Mouse (Mus musculus) forebrain, embryonic 16.5 days (tissue): ENCODE measurements around the gene Fscn2. TPM values are rescaled to one million over a fixed set of nuclear protein-coding genes. Genes with fewer than 3 reads are reported as not detected.

Experiments used
- ATAC-seq: fragments of 200-750 bp; cut with Nextera tagmentation; 2 replicates; pipeline ENCODE4 v1.8.0; 2017; ENCODE audit warnings: mild to moderate bottlenecking, moderate library complexity
- H3K27ac ChIP-seq: fragments of 300-500 bp; sonication (generic); 2 replicates; pipeline ENCODE4 v1.5.1; 2014; ENCODE audit warnings: low read length, control low read depth
- H3K27me3 ChIP-seq: fragments of 300-500 bp; sonication (generic); replicated peaks from 2 replicates; pipeline ENCODE4 v1.6.1; 2014; ENCODE audit warnings: low read length; ENCODE audit not compliant: control insufficient read depth, insufficient read depth
- H3K36me3 ChIP-seq: fragments of 300-500 bp; sonication (generic); 2 replicates; pipeline ENCODE4 v1.6.1; 2014; ENCODE audit not compliant: control insufficient read depth, insufficient read depth
- H3K4me1 ChIP-seq: fragments of 300-500 bp; sonication (generic); replicated peaks from 2 replicates; pipeline ENCODE4 v1.6.1; 2014; ENCODE audit warnings: low read length; ENCODE audit not compliant: control insufficient read depth, insufficient read depth
- H3K4me2 ChIP-seq: fragments of 300-500 bp; sonication (generic); 2 replicates; pipeline ENCODE4 v1.6.1; 2014; ENCODE audit warnings: mild to moderate bottlenecking, low read length, control low read depth
- H3K4me3 ChIP-seq: fragments of 300-500 bp; sonication (generic); replicated peaks from 2 replicates; pipeline ENCODE4 v1.5.1; 2014; ENCODE audit warnings: mild to moderate bottlenecking, low read length, control low read depth
- H3K9ac ChIP-seq: fragments of 300-500 bp; sonication (generic); replicated peaks from 2 replicates; pipeline ENCODE4 v1.6.1; 2014; ENCODE audit warnings: low read depth, low read length, control low read depth
- H3K9me3 ChIP-seq: fragments of 300-500 bp; sonication (generic); 2 replicates; pipeline ENCODE4 v1.6.1; 2016; ENCODE audit warnings: low read length; ENCODE audit not compliant: control insufficient read depth
- WGBS: fragments of 180-500 bp; shearing (Covaris S2); extraction: QIAGEN DNeasy Blood & Tissue Kit; methylation state at CpG from one replicate; pipeline ENCODE4 v1.1.7; 2014; 5-methylcytosine and 5-hydroxymethylcytosine counted together
- polyA plus RNA-seq: library from polyadenylated mRNA; unstranded; fragments of >200 nt; fragmentation: Nextera tagmentation; extraction: Ambion mirVana; gene quantifications from 2 replicates; pipeline ENCODE4 v1.2.1, GENCODE M21; 2015

Fscn2 gene
- polyA plus RNA-seq, 1 experiment from 2014 or later: 1.5 TPM

GRCm38 (mm10) chr11:120380271-120380670, 18.9 kb downstream of the Fscn2 start:
- no peaks in the 10 kb centered on the region for H3K27me3 ChIP-seq
- H3K36me3 ChIP-seq: peaks cover 30% of the 10 kb centered on the region
- no peaks in the 10 kb centered on the region for H3K9me3 ChIP-seq
- H3K4me1 ChIP-seq: peaks cover 28% of the 10 kb centered on the region
- no peak overlapping the region for H3K9ac ChIP-seq
- 95% methylated on average over 3 of the region's 3 CpGs for WGBS
- no peak overlapping the region for H3K27ac ChIP-seq
- ATAC-seq: no peak
- H3K4me3 ChIP-seq: no peak overlapping the region
- H3K4me2 ChIP-seq: no peak overlapping the region

- Histone ChIP-seq H3K27me3 (no peaks in the 10 kb centered on the region), H3K9me3 (no peaks in the 10 kb centered on the region), H3K9ac (no peak overlapping the region), H3K4me2 (no peak overlapping the region), H3K36me3 (peaks cover 26% of the 10 kb centered on the region), H3K27ac (no peak overlapping the region), H3K4me3 (no peak overlapping the region), H3K4me1 (peaks cover 27% of the 10 kb centered on the region)
- no peak for ATAC-seq
- WGBS: 92% methylated on average over 4 of the region's 4 CpGs
Measured at GRCm38 (mm10) chr11:120381157-120381556, 19.8 kb downstream of the Fscn2 start.

- Histone ChIP-seq H3K4me2 (no peak overlapping the region), H3K4me1 (peaks cover 14% of the 10 kb centered on the region), H3K4me3 (no peak overlapping the region), H3K36me3 (peaks cover 26% of the 10 kb centered on the region), H3K27me3 (no peaks in the 10 kb centered on the region), H3K9ac (no peak overlapping the region), H3K27ac (no peak overlapping the region), H3K9me3 (no peaks in the 10 kb centered on the region)
- WGBS: 92% methylated on average over 9 of the region's 9 CpGs
- no peak for ATAC-seq
Measured at GRCm38 (mm10) chr11:120382509-120382908, 21.2 kb downstream of the Fscn2 start.

GRCm38 (mm10) chr11:120386632-120387031, 25.3 kb downstream of the Fscn2 start:
- Histone ChIP-seq H3K9ac (no peak overlapping the region), H3K36me3 (peaks cover 26% of the 10 kb centered on the region), H3K27ac (no peak overlapping the region), H3K4me1 (no peaks in the 10 kb centered on the region), H3K4me2 (no peak overlapping the region), H3K27me3 (no peaks in the 10 kb centered on the region), H3K9me3 (no peaks in the 10 kb centered on the region), H3K4me3 (no peak overlapping the region)
- no peak for ATAC-seq
- 94% methylated on average over 6 of the region's 6 CpGs for WGBS

GRCm38 (mm10) chr11:120387157-120387556, 25.8 kb downstream of the Fscn2 start:
- H3K9ac ChIP-seq: no peak overlapping the region
- H3K4me3 ChIP-seq: no peak overlapping the region
- no peak for ATAC-seq
- WGBS: 75% methylated on average over 2 of the region's 2 CpGs
- H3K4me2 ChIP-seq: no peak overlapping the region
- H3K36me3 ChIP-seq: peaks cover 22% of the 10 kb centered on the region
- H3K27me3 ChIP-seq: no peaks in the 10 kb centered on the region
- no peaks in the 10 kb centered on the region for H3K4me1 ChIP-seq
- no peak overlapping the region for H3K27ac ChIP-seq
- no peaks in the 10 kb centered on the region for H3K9me3 ChIP-seq

DNA sequence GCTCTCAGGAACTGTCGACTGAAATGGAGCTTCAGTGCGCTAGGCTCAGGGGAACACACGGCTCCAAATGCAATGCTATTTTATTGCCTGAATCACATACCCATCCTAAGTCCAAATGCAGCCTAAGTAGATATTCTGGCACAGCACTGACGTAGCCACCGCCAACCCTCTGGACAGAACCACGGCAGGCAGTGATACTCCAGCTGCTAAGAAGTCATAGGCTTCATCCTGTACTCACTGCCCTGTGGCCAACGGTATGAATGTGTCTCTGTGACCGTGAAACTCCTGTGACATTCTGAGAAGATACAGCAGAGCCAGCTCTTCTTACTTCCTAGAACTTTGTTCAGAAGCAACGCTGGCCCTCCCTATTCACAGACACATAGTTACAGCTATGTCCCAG, 27.2 kb downstream of the Fscn2 start:
- peaks cover 15% of the 10 kb centered on the region for H3K36me3 ChIP-seq
- 94% methylated on average over 9 of the region's 9 CpGs for WGBS
- H3K9me3 ChIP-seq: no peaks in the 10 kb centered on the region
- H3K4me3 ChIP-seq: no peak overlapping the region
- no peak overlapping the region for H3K9ac ChIP-seq
- H3K27ac ChIP-seq: no peak overlapping the region
- H3K4me2 ChIP-seq: no peak overlapping the region
- H3K27me3 ChIP-seq: no peaks in the 10 kb centered on the region
- H3K4me1 ChIP-seq: no peaks in the 10 kb centered on the region
- no peak for ATAC-seq

DNA sequence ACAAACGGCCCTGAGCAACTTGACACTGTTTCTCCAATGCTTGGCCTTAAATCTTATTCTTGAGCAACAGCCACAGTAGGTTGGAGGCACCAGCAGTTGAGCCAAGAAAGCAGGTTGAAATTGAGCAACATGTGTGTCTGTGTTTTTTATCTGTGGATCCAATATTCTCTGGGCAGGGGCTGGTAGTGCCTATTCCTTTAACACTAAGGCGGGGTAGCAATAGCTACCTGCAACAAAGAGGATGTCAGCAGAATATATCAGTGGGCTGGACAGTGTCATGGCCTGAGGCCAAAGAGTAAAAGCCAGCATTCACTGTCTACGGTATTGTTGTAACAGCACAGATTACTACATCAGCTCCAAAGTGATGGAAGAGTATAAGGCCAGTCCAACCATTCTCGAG, 34.3 kb downstream of the Fscn2 start:
- no peaks in the 10 kb centered on the region for H3K27me3 ChIP-seq
- ATAC-seq: no peak
- H3K4me1 ChIP-seq: no peaks in the 10 kb centered on the region
- 88% methylated on average over 4 of the region's 4 CpGs for WGBS
- no peak overlapping the region for H3K9ac ChIP-seq
- H3K4me2 ChIP-seq: no peak overlapping the region
- no peak overlapping the region for H3K4me3 ChIP-seq
- H3K36me3 ChIP-seq: 0 out of 2 replicates have a peak, but pooled peaks cover 2% of the 10 kb centered on the region
- H3K27ac ChIP-seq: no peak overlapping the region
- H3K9me3 ChIP-seq: no peaks in the 10 kb centered on the region

GRCm38 (mm10) chr11:120397602-120398001, 36.3 kb downstream of the Fscn2 start:
- no peak overlapping the region for H3K4me2 ChIP-seq
- H3K4me3 ChIP-seq: no peak overlapping the region
- peaks cover 10% of the 10 kb centered on the region for H3K36me3 ChIP-seq
- no peak overlapping the region for H3K9ac ChIP-seq
- no peaks in the 10 kb centered on the region for H3K9me3 ChIP-seq
- no peaks in the 10 kb centered on the region for H3K4me1 ChIP-seq
- WGBS: 96% methylated on average over 2 of the region's 2 CpGs
- no peak overlapping the region for H3K27ac ChIP-seq
- no peaks in the 10 kb centered on the region for H3K27me3 ChIP-seq
- ATAC-seq: no peak

- no peak overlapping the region for H3K9ac ChIP-seq
- ATAC-seq: no peak
- H3K4me3 ChIP-seq: no peak overlapping the region
- peaks cover 25% of the 10 kb centered on the region for H3K36me3 ChIP-seq
- H3K4me1 ChIP-seq: no peaks in the 10 kb centered on the region
- H3K27ac ChIP-seq: no peak overlapping the region
- no peaks in the 10 kb centered on the region for H3K9me3 ChIP-seq
- H3K27me3 ChIP-seq: no peaks in the 10 kb centered on the region
- 91% methylated on average over 2 of the region's 2 CpGs for WGBS
- no peak overlapping the region for H3K4me2 ChIP-seq
Measured at GRCm38 (mm10) chr11:120399319-120399718, 38.0 kb downstream of the Fscn2 start.

DNA sequence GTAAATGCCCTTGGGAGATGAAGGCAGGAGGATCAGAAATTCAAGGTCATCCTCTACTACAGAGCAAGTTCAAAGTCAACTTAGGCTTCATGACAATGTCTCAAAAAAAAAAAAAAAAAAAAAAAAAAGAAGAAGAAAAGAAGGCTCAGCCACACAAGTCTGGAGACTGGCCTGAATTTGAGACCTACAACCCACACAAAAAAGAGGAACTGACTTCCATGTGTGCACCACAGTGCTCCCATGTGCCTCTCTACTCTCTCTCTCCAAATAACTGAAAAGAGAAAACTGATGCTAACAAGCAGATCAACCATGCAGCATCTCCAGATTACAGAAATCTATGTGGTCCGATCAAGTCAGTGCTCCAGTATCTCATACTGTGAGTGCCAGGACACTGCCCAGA, 43.5 kb downstream of the Fscn2 start:
- Histone ChIP-seq H3K9me3 (no peaks in the 10 kb centered on the region), H3K27me3 (no peaks in the 10 kb centered on the region), H3K4me3 (no peak overlapping the region), H3K4me1 (no peaks in the 10 kb centered on the region), H3K4me2 (no peak overlapping the region), H3K27ac (no peak overlapping the region), H3K9ac (no peak overlapping the region), H3K36me3 (peaks cover 50% of the 10 kb centered on the region)
- no peak for ATAC-seq
- 92% methylated on average over 1 of the region's 1 CpGs for WGBS
